Mouse (Mus musculus): ENCODE measurements around the gene Mipep.

GRCm38 (mm10) chr14:60910506-60911444, 126.4 kb downstream of the Mipep start:
- TF ChIP-seq CTCF (IDR thresholded peaks at IDR 0.05; ENCODE audit: low read depth) (no peak), EP300 (IDR thresholded peaks at IDR 0.05; ENCODE audit: low read depth) (no peak)
